Mouse (Mus musculus) megakaryocyte, adult 5-6 weeks (primary cell): Measurements from ENCODE around the gene Slc16a9. TPM values are rescaled to one million over a fixed set of nuclear protein-coding genes. Genes with fewer than 3 reads are reported as not detected.
"Not testable (repeated sequence)": the region's sequence is repeated elsewhere in the genome, so short reads cannot be mapped to it uniquely, and the experiment has no call there.

ENCODE experiments used
- ATAC-seq: 2 replicates; pipeline ENCODE4 v1.8.0; 2016; ENCODE audit warnings: mild to moderate bottlenecking, inconsistent platforms; ENCODE audit not compliant: poor library complexity, severe bottlenecking
- total RNA-seq, 2 experiments: library from RNA; stranded (forward) in 1 of 2; stranded (reverse) in 1 of 2; fragments of 153-499, 151-499 nt in 1 of 2; fragments of 221-1000, 200-1000 nt in 1 of 2; gene quantifications; 2 replicates each; pipeline versions ENCODE4 v1.2.3 to v1.2.4; 2015 to 2017

Gene Slc16a9
- 0.11 TPM in 1 of 2 replicates, not detected in the other for total RNA-seq (2015)
- total RNA-seq (2017): 0.12 and 0.26 TPM in 2 replicates

- ATAC-seq: peak; percentile 30; the same call in 1 of the 2 replicates
These were observed at the start of gene Slc16a9 for GRCm38 (mm10) chr10:70244921-70245558. TSS of gene Slc16a9 (plus strand) at chr10:70245100.

DNA sequence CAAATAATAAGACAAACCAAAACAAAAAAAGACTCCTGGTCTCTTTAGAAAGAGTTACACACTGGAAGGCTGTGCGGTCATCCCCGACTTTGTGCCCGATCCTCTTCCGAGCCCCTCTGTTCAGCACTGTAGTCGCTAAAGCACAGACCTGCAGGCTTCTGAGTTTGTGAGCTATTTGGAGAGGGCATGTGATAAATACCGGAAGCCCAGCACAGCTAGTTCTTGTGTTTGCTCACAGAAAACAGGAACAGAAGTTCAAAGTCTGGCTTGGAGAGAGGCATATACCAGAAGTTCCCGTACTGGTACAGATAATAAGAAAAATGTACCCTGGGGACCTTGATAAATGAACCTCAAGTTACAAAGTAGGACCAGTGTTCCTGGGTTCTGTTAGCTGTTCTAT, 49.6 kb upstream of the Slc16a9 start:
- peak; percentile 73 for ATAC-seq

DNA sequence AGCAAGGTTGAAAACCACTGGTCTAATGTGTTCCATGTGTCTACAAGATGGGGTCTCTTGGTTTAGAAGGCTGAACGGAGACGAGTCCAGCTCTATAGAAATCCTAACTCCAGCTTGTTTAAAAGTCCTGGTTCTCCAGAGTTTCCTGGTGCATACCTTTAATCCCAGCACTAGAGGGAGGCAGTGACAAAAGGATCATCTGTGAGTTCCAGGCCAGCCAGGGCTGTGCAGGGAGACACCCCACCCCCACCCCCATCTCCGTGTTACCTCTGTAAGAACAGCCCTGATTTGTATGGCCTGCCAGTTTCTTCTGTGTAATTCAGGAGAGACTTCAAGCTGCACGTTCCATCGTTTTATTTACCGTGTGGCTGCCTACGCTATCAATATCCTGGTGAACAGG, 49.1 kb upstream of the Slc16a9 start:
- ATAC-seq: no peak

GRCm38 (mm10) chr10:70196666-70197065, 48.2 kb upstream of the Slc16a9 start:
- ATAC-seq: no peak

- peak; percentile 49 for ATAC-seq
These were observed 47.3 kb upstream of the Slc16a9 start for GRCm38 (mm10) chr10:70197601-70198000.

GRCm38 (mm10) chr10:70198012-70198411, 46.9 kb upstream of the Slc16a9 start:
- no peak for ATAC-seq

DNA sequence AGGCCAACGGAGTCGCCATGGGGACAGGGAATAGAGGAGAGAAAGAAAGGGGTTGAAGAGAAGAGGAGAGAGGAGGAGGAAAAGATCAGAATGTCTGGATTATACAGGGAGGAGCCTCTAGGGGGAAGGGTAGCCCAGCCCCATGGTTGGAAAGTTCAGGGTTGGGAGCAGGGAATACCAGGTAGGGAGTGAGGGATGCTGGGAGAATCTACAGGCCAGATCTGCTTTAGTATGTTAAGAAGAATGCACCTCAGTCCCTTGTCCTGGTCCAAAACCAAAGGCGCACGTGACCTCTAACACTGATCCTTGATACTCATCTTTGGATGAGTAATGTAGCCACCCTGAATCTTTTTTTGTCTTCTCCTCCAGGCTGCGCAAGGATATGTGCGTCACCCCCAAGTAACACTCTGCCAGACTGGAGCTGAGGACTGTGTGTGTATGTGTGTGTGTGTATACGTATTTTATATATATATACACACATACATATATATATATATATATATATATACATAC, 45.9 kb upstream of the Slc16a9 start:
- ATAC-seq: no peak

DNA sequence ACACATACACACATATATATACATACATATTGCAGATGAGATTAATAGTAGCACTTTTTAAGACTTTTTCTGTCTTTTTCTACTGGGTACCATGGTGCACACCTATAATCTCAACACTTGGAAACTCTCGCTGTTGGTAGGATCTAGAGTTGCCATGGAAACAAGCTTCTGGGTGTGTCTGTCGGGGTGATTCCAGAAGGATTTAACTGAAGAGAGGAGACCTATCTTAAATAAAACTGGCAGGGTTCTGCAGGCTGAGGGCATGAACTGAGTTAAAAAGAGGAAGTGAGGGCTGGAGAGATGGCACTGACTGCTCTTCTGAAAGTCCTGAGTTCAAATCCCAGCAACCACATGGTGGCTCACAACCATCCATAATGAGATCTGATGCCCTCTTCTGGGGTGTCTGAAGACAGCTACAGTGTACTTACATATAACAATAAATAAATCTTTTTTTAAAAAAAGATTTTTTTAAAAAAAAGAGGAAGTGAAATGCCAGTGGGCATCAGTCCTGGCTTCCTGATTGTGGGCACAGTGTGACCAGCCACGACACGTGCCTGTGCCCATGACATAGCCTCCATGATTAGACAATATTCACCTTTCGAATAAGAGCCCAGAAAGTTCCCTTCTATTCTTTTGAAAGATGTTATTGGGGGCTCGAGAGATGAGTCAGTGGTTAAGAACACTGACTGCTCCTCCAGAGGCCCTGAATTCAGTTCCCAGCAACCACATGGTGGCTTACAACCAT, 45.3 kb upstream of the Slc16a9 start:
- ATAC-seq: peak; percentile 61

- ATAC-seq: peak; percentile 58
These were observed 43.9 kb upstream of the Slc16a9 start for GRCm38 (mm10) chr10:70200889-70201500.

DNA sequence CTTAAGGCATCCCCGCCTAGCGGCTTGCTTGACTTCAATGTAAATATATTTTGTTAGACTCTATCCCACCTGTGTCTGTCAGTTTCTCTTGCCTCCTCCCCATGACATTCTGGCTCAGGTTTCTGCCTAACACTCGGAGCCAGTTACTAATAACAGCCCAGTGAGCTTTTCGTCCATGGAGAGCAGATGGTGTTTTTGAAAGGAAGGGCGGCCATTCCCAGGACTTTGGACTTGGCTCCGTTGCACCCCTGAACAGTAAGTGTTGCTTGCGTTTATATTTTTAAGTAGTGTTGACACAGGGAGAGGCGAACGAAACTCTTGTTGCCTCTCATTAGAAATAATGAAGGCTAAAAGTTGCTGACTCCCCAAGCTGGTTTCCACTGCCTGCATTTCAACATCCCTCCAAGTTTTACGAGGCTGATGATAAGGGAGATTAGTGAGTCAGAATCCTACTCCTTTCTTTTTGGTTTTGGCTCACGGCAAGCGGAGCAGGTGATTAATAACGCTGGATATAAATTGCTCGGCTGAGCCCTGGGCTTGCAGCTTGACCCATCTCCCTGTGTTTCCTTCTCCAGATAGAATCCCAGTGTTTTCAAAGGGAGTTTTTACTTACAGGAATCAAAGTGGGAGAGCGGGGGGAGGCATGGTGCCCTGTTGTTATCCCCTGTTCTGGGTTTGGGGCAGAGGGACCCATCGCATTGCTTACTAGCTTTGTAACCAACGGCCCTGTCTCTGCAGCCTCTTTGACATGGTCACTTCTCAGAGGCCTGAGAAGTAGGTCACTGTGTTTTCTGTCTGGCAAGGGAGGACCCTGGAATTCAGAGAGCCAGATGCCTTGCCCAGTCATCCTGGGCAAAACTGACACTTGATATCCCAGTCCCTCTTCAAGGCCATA, 40.1 kb upstream of the Slc16a9 start, which contains the start of gene Mrln:
TSS of gene Mrln (plus strand) at position 160 of the 895 bp plus-strand sequence.
- no peak for ATAC-seq

DNA sequence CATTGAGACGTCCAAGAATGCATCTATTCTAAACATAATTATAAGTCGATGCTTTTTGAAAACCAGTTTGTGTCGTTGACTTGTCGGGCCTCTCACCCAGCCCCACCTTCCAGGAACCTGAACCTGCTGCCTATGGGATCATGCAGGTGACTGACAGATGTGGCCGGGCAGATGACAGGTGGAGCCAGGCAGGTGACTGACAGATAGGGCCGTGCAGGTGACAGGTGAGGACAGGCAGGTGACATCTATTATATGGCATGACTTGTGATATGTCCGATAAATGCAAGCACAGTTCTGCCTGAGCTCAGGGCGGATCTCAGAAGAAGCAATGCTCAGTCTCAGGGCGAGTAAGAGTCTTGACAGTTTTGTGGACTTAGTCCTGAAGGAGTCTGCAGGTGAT, 33.6 kb upstream of the Slc16a9 start:
- no peak for ATAC-seq

- no peak for ATAC-seq
These were observed 23.9 kb upstream of the Slc16a9 start for GRCm38 (mm10) chr10:70220971-70221370.

DNA sequence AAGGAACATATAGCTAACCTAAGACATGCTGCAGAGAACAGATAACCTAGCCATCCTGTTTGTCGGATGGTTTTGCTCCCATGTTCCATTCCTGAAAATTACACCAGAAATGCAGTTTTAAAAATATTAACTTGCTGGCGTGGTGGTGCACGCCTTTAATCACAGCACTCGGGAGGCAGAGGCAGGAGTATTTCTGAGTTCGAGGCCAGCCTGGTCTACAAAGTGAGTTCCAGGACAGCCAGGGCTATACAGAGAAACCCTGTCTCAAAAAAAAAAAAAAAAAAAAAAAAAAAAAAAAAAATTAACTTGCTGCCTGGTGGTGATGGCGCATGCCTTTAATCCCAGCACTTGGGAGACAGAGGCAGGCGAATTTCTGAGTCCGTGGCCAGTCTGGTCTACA, 22.7 kb upstream of the Slc16a9 start:
- ATAC-seq: not testable (repeated sequence)

DNA sequence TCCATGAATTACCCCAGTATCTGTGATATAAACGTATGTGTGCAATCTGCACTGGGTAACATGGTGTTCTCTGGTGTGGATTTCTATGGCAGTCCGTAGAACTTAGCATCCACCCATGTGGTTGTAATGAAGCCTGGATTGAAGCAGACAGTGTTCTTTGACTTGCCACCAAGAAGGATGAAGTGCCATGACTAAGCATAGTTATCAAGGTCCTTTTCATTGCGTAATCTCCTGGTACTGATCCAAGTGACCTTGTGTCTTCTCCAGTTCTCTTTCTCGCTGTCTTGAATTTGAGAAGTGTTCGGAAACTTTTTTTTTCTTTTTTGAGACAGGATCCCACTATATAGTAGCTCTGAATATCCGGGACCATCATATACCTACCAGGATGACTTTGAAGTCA, 20.3 kb upstream of the Slc16a9 start:
- ATAC-seq: no peak

GRCm38 (mm10) chr10:70225760-70226159, 19.1 kb upstream of the Slc16a9 start:
- ATAC-seq: no peak

- ATAC-seq: no peak
These were observed 18.3 kb upstream of the Slc16a9 start for GRCm38 (mm10) chr10:70226608-70227007.

GRCm38 (mm10) chr10:70230352-70230751, 14.5 kb upstream of the Slc16a9 start:
- ATAC-seq: no peak

DNA sequence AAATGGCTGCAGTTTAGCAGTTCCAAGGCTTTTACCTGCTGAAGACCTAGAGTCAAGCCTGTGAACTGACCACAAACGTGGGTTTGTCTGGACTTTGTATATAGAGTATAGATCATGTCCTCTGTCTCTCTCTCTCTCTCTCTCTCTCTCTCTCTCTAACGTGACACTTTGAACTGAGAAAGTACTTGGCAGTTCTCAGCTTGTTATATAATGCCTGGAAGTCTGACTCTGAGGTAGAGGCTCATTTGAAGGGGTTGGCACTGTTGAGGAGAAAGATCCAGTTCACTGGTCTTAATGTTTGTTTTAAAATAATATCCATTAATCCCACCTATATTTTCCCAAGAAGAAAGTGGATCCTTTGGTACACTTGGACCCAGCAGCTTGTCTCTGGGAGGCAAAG, 7.0 kb upstream of the Slc16a9 start:
- no peak for ATAC-seq

DNA sequence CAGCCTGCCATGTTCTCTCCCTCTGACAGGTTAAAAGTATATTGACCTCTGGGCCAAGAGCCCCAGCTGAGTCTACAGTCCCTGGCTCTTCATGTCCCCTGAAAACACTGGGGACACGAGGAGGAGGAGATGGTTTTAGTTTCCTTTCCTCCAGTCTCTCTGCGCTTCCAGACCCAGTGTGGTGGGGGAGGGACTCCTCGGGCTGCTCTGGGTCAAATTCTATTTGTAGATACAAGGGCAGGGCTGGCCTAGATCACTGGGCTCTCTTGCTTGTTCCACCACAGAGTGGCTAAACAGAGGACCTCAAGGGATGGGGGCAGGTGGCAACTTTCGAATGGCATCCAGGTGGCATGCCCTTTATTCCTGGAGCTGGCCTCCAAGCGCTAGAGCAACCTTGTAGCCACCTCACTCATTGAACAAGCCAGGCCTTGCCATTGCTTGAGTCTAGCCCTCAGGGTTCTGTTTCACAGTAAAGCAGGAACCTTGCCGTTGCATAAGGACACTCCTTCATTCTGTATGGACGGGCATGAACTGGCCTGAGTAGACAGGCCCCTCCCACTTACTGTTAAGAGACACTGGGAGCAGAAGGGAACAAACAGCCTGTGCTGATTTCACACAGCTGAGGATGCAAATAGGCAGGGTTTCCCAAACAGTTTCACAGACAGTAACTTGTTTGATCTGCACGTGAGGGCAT, 2.0 kb upstream of the Slc16a9 start:
- ATAC-seq: peak; percentile 67

DNA sequence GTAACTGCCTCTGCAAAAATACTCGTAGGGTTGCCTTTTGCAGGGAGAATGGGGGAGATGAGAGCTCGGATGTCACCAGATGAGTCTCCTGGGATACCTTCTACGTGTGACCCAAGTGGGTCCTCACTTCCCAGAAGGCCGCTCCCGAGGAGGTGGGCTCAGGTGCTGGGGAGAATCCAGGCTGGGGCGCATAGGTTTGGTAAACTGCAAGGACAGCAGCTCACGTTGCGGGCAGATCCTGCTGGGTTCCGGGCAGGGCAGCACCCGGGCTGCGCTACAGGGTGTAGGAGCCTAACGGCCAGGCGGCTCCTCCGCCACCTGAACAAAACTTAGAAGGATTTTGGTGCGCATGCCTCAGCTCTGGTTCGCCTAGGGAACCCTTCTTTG, 652 bp downstream of the Slc16a9 start:
- no peak for ATAC-seq
